Mouse (Mus musculus): ENCODE results near the gene Mgat4e. TPM values are rescaled to one million over a fixed set of nuclear protein-coding genes. Genes with fewer than 3 reads are reported as not detected.
"Not testable (repeated sequence)": the region's sequence is repeated elsewhere in the genome, so short reads cannot be mapped to it uniquely, and the experiment has no call there.

The Mgat4e gene
- polyA plus RNA-seq, 1 experiment from 2014 or later = not detected

DNA sequence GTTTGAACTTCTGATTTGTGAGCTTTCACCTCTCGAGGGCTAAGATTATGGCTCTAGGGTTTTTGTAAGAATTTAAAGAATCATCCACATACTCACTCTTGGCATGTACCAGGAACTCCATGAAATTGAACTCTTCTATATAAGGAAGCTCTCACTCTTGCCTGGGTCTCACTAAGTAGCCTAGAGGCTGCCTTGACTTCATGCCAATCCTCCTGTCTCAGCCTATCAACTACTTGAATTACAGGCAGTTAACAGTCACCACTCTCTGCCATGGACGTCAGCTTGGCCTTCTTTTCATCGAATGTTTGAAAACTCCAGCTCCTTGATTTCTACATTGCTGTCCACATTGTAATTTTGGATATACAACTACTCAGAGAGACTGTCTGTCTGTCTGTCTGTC, 2.9 kb upstream of the Mgat4e start:
- no peak for ATAC-seq (replicated peaks)
- H3K4me1 ChIP-seq = peaks cover 9% of the 10 kb centered on the region
- no peaks in the 10 kb centered on the region for H3K27me3 ChIP-seq (replicated peaks)
- no peak overlapping the region for H3K9ac ChIP-seq
- no peak overlapping the region for H3K27ac ChIP-seq
- 69% methylated on average over 3 of the region's 3 CpGs for WGBS
- H3K9me3 ChIP-seq = no peaks in the 10 kb centered on the region
- no peaks in the 10 kb centered on the region for H3K36me3 ChIP-seq (replicated peaks)
- H3K4me2 ChIP-seq = no peak overlapping the region
- H3K4me3 ChIP-seq = no peak overlapping the region

DNA sequence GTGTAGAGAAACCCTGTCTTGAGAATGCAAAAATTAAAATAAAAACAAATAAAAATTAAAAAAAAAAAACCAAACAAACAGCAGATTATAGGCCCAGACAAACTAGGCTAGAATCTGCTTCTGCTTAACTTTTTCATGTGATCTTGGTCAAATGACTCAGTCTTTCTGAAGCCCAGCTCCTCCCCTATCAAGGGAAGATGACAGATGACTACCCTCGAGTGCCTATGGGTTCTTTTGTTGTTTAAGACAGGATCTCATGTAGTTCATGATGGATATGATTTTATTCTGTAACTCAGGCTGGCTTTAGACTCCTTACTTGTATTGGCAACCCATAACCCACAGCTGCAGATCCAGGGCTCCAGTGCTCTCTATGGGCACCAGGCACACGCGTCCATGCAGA, 2.4 kb upstream of the Mgat4e start:
- no peak overlapping the region for H3K4me3 ChIP-seq
- 91% methylated on average over 3 of the region's 3 CpGs for WGBS
- no peak for ATAC-seq (replicated peaks)

DNA sequence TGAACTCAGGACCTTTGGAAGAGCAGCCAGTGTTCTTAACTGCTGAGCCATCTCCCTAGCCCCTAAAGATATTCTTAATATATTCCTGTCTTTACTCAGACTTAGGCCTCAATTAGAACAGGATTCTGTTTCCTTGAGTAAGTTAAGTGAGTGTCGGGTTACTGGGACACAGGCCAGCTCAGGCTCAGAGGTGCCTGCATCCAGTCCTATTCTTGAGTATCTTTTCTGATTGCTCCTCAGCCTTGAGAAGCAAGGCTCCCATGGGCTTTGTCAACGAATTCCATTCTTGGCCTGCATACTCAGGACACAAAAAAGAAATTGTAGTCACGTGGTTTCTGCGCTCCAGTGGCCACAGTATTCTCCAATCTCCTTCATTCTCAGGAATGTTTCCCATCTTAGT, 1.3 kb downstream of the Mgat4e start:
- Histone ChIP-seq H3K27me3 (replicated peaks) (no peaks in the 10 kb centered on the region), H3K27ac (no peak overlapping the region), H3K36me3 (replicated peaks) (no peaks in the 10 kb centered on the region), H3K4me3 (no peak overlapping the region), H3K4me2 (no peak overlapping the region), H3K9ac (no peak overlapping the region), H3K9me3 (no peaks in the 10 kb centered on the region; the same call in 1 of the 2 replicates), H3K4me1 (no peaks in the 10 kb centered on the region)
- no peak for ATAC-seq (replicated peaks)
- 72% methylated on average over 4 of the region's 4 CpGs for WGBS

More for the DNA sequence above, 2.4 kb upstream of the Mgat4e start:
- Histone ChIP-seq H3K27ac (no peak overlapping the region), H3K9ac (no peak overlapping the region), H3K9me3 (no peaks in the 10 kb centered on the region), H3K4me2 (no peak overlapping the region), H3K27me3 (replicated peaks) (no peaks in the 10 kb centered on the region), H3K4me1 (peaks cover 5% of the 10 kb centered on the region), H3K36me3 (replicated peaks) (no peaks in the 10 kb centered on the region)

DNA sequence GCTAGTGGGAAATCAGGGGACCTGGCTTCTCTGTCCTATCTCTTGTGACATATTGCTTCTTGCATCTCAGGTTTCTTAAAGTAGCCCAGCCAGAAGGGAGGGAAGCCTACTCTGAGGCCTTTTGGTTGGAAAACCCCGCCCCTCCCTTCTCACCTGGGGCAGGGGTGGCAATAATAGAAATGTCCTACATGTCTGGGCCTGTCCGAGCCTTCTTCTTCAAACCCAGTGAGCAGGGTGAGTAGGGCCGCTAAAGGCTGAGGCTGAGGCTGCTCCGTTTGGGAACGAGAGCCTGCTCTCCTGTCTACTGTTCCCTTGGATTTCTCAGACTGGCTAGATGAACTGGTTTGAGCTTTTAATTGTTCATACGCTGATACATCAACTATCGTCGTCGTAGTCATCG, 8.9 kb downstream of the Mgat4e start:
- Histone ChIP-seq H3K27ac (no peak overlapping the region), H3K9me3 (no peaks in the 10 kb centered on the region; the same call in 1 of the 2 replicates), H3K4me1 (no peaks in the 10 kb centered on the region; the same call in 1 of the 2 replicates), H3K9ac (no peak overlapping the region), H3K4me2 (no peak overlapping the region), H3K27me3 (replicated peaks) (no peaks in the 10 kb centered on the region), H3K36me3 (replicated peaks) (no peaks in the 10 kb centered on the region), H3K4me3 (no peak overlapping the region)
- no peak for ATAC-seq (replicated peaks)
- 95% methylated on average over 10 of the region's 10 CpGs for WGBS

DNA sequence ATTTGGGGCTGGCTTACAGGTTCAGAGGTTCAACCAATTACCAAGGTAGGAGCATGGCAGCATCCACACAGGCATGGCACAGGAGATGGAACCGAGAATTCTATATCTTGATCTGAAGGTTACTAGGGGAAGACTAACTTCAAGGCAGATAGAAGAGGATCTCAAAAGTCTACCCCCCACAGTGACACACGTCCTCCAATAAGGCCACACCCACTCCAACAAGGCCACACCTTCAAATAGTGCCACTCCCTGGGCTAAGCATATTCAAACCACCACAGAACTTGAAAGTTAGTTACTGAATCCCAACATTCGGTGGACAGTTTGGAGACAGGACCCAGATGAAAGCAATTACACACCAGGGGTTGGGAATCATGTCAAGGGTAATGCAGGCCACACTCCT, 14.0 kb downstream of the Mgat4e start:
- no peak for ATAC-seq (replicated peaks)
- WGBS = 76% methylated on average over 3 of the region's 3 CpGs

DNA sequence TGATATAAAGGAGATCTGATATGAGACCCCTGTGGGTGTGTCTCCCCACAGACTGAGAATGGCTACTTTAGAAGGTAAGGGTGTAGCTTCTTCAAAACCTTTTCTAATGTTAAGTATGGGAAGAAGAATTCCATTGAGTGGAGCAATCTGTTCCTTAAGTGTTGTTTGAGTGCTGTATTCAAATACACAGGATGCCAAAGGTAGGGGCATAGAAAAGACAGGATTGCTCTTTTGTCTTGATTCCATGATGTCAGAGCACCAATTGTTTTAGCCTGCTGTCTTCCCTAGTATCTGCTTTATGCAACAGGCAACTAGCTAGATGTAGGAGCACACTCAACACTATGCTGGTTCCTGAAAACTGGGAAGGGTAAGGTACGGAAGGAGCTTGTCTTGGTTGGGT, 14.4 kb downstream of the Mgat4e start:
- no peak overlapping the region for H3K4me3 ChIP-seq
- H3K9ac ChIP-seq = no peak overlapping the region
- no peaks in the 10 kb centered on the region; the same call in 1 of the 2 replicates for H3K4me1 ChIP-seq
- no peak overlapping the region for H3K27ac ChIP-seq
- no peaks in the 10 kb centered on the region for H3K9me3 ChIP-seq
- ATAC-seq (replicated peaks) = no peak
- WGBS = 90% methylated on average over 1 of the region's 1 CpGs
- H3K36me3 ChIP-seq (replicated peaks) = no peaks in the 10 kb centered on the region
- H3K27me3 ChIP-seq (replicated peaks) = no peaks in the 10 kb centered on the region
- no peak overlapping the region for H3K4me2 ChIP-seq

More for the DNA sequence above, 14.0 kb downstream of the Mgat4e start:
- Histone ChIP-seq H3K36me3 (replicated peaks) (no peaks in the 10 kb centered on the region), H3K27me3 (replicated peaks) (no peaks in the 10 kb centered on the region), H3K4me3 (no peak overlapping the region), H3K4me2 (no peak overlapping the region), H3K9me3 (no peaks in the 10 kb centered on the region), H3K9ac (no peak overlapping the region), H3K4me1 (no peaks in the 10 kb centered on the region; the same call in 1 of the 2 replicates), H3K27ac (no peak overlapping the region)

DNA sequence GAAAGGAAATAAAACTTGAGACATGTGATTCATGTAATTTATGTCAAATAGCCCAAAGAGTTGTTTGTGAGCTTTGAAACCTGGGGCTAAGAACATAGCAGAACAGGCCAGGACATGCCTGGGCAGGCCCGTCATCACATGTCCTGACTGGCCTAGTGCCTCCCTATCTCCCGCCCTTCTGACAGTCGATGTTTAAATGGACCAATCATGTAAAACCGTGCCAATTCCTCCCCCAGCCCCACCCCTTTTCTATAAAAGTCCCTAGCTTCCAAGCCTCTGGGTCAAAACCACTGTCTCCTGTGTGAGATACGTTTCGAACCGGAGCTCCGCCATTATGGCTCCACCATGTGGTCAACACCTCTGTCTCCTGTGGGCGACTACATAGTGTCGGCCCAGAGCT, 15.8 kb downstream of the Mgat4e start:
- H3K36me3 ChIP-seq (replicated peaks); H3K27ac ChIP-seq; H3K9ac ChIP-seq; ATAC-seq (replicated peaks); H3K4me3 ChIP-seq; H3K4me2 ChIP-seq; H3K27me3 ChIP-seq (replicated peaks); H3K4me1 ChIP-seq; H3K9me3 ChIP-seq: not testable (repeated sequence)
- WGBS = 91% methylated on average over 10 of the region's 10 CpGs

DNA sequence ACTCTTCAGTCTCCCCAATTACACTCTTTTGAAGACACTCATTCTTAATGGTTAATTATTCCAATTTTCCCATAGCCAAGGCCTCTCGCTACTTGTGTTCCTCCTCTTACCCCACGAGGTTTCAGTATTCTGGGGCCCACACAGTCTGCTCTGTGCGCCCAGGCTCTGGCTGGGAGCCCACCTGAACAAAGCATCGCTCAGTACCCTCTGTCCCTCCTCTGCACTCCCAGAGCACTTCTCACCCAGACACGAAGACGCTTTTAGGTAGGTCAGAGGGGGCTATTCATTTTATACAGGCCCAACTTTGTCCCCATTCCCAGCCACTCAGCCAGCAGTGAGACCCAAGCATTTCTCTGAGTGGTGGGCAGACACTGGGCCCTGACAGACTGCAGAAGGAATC, 18.9 kb downstream of the Mgat4e start:
- no peak overlapping the region for H3K9ac ChIP-seq
- no peak overlapping the region for H3K27ac ChIP-seq
- no peak overlapping the region for H3K4me2 ChIP-seq
- H3K27me3 ChIP-seq (replicated peaks) = no peaks in the 10 kb centered on the region
- ATAC-seq (replicated peaks) = no peak
- no peaks in the 10 kb centered on the region for H3K9me3 ChIP-seq
- H3K4me3 ChIP-seq = no peak overlapping the region
- H3K4me1 ChIP-seq = no peaks in the 10 kb centered on the region
- WGBS = 65% methylated on average over 6 of the region's 6 CpGs
- H3K36me3 ChIP-seq (replicated peaks) = no peaks in the 10 kb centered on the region

DNA sequence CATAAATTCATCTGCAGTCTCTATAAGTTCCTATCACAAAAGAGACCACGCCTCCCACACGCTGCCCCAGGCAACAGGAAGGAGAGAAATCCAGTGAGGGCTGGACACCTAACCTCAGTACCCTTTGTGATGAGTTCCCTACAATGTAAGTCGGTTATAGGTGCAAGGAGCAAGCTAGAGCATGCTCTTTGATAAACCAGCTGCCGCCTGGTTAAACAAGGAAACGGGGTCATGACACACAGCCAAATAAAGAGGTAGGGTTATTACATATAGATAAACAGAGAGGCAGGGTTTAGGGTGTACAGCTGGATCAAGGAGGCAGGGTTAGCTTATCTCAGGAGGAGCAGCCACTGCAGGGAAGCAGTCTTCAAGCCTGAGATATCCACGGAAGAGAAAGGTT, 22.7 kb downstream of the Mgat4e start:
- Histone ChIP-seq H3K27ac (no peak overlapping the region), H3K4me1 (no peaks in the 10 kb centered on the region), H3K27me3 (replicated peaks) (no peaks in the 10 kb centered on the region), H3K4me3 (no peak overlapping the region), H3K4me2 (no peak overlapping the region), H3K9ac (no peak overlapping the region), H3K36me3 (replicated peaks) (no peaks in the 10 kb centered on the region), H3K9me3 (no peaks in the 10 kb centered on the region)
- ATAC-seq (replicated peaks) = no peak
- WGBS = 92% methylated on average over 6 of the region's 6 CpGs

DNA sequence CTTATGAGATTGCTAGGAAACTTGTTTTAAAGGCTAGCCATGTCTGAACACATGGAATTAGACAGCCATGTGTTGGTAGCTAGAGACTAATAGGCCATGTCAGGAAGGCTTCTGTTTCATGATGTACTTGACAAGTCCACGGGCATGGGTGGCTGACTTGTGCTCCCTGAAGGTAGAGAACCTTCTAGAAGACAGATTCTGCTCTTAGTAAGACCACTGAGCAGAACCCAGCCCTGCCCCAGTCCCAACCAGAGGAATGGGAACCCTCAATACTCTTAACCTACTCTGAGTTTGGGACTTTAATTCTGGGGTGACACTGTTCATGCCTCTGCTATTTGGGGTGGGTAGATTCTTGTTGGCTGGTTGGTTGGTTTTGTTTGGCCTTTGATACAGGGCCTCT, 24.5 kb downstream of the Mgat4e start:
- Histone ChIP-seq H3K4me1 (no peaks in the 10 kb centered on the region), H3K27me3 (replicated peaks) (no peaks in the 10 kb centered on the region), H3K9ac (no peak overlapping the region), H3K4me3 (no peak overlapping the region), H3K9me3 (no peaks in the 10 kb centered on the region), H3K27ac (no peak overlapping the region), H3K36me3 (replicated peaks) (no peaks in the 10 kb centered on the region), H3K4me2 (no peak overlapping the region)
- ATAC-seq (replicated peaks) = no peak
- WGBS = 71% methylated on average over 1 of the region's 1 CpGs

DNA sequence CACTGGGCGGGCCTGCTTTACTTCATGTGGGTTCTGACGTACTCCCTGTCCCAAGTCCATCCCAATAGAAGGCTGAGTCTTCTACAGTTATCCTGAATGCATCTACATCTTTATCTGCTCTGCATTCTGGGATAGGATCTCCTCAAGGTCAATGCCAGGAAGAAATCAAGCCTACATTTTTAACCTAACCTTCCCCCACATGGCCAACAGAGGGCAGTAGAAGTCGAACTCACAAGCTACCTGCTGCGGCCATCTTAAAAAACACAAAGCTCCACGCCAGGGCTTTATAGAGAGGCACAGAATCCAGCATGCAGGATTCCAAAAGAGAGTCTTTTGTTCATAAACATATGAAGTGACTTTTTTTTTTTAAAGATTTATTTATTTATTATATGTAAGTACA, 25.1 kb downstream of the Mgat4e start:
- 78% methylated on average over 5 of the region's 5 CpGs for WGBS
- ATAC-seq (replicated peaks) = no peak
- Histone ChIP-seq H3K9ac (no peak overlapping the region), H3K4me3 (no peak overlapping the region), H3K4me2 (no peak overlapping the region), H3K27ac (no peak overlapping the region), H3K27me3 (replicated peaks) (no peaks in the 10 kb centered on the region), H3K9me3 (no peaks in the 10 kb centered on the region), H3K4me1 (no peaks in the 10 kb centered on the region), H3K36me3 (replicated peaks) (no peaks in the 10 kb centered on the region)

DNA sequence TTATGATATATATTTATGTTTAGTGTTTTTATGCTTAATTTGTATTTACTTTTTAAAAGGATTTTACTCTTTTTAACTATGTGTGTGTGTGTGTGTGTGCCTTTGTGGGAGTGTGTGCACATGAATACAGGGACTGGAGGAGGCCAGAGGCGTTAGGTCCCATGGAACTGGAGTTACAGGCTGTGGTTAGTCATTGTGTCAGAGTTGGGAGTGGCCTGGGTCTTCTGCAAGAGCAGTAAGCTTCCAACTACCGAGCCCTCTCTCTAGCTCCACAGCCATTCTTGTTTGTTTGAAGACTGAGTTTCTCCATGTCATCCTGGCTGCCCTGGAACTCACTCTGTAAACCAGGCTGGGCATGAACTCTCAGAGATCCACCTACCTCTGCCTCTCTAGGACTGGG, 27.2 kb downstream of the Mgat4e start:
- no peak for ATAC-seq (replicated peaks)
- Histone ChIP-seq H3K9ac (no peak overlapping the region), H3K27me3 (replicated peaks) (no peaks in the 10 kb centered on the region), H3K27ac (no peak overlapping the region), H3K9me3 (no peaks in the 10 kb centered on the region), H3K4me2 (no peak overlapping the region), H3K4me3 (no peak overlapping the region), H3K36me3 (replicated peaks) (no peaks in the 10 kb centered on the region), H3K4me1 (no peaks in the 10 kb centered on the region)
- 58% methylated on average over 2 of the region's 2 CpGs for WGBS

DNA sequence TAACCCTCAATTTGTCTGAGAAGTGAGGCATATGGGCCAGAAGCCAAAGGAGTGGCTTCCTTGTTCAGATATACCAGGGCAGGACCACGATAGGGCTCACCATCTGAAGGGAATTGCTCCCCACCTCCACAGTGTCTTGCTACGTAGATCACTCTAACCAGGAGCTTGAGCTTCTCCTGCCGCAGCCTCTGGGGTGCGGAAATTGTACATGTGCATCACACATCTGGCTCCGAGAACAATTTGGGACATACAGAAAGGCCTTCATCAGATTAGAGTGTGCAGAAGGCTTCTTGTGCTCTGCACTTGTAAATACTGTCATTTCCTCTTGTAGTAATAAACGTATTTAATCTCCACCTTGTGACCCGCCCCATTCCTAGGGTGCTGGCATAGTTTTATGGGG, 28.3 kb downstream of the Mgat4e start:
- H3K36me3 ChIP-seq (replicated peaks) = no peaks in the 10 kb centered on the region
- H3K27ac ChIP-seq = no peak overlapping the region
- H3K4me2 ChIP-seq = no peak overlapping the region
- peaks cover 5% of the 10 kb centered on the region; the same call in 1 of the 2 replicates for H3K4me1 ChIP-seq
- H3K9ac ChIP-seq = no peak overlapping the region
- no peak for ATAC-seq (replicated peaks)
- no peaks in the 10 kb centered on the region for H3K27me3 ChIP-seq (replicated peaks)
- WGBS = 86% methylated on average over 7 of the region's 7 CpGs
- H3K4me3 ChIP-seq = no peak overlapping the region
- H3K9me3 ChIP-seq = no peaks in the 10 kb centered on the region
